Mouse (Mus musculus): ENCODE data around the gene Psmd1. TPM values are rescaled to one million over a fixed set of nuclear protein-coding genes. Genes with fewer than 3 reads are reported as not detected.
"Not testable (repeated sequence)": the region's sequence is repeated elsewhere in the genome, so short reads cannot be mapped to it uniquely, and the experiment has no call there.

The Psmd1 gene
- polyA plus RNA-seq (2012; rRNA removed): 61.2 and 64.4 TPM in 2 replicates

DNA sequence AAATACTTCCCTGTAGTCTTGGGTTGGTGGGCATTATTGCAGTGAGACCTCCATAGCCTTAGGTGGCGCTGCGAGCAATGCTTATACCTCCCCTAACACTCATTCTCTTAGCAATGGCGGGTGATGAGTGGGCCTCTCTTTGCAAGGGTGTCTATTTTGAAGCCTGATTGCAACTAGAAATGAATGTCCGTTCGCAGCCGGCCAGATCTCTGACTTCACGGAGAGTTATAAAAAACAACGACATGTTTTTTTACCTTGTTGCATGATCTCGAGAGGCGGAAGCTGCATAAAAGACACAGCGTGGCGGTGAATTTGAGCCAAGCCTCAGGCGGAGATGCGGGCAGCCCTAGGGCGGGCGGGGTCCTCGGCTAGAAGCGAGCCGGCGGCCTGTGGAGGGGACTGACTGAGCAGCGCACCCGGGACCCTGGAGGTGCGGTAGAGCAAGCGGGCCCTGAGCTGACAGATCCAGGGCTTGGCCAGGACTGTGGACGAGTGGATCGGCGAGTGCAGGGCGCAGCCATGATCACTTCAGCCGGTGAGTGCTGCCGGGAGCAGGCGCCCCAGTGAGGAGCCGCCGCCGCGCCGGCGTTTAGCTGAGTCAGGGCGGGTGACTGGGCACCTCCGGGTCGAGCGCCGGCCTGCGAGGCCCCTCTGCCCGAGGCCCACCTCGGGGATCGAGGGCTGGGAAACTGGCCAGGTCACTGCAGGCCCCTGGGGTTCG is at the start of gene Psmd1:
TSS of gene Psmd1 (plus strand) at position 117 of the 721 bp plus-strand sequence.
- Histone ChIP-seq H3K27me3 (replicated peaks; ENCODE audit: control insufficient read depth, insufficient read depth, low read length) (no peaks in the 10 kb centered on the region), H3K27ac (ENCODE audit: insufficient read depth, low read depth, low read length) (peak within 1 kb of the TSS; percentile 94), H3K4me3 (ENCODE audit: insufficient read depth, low read depth, low read length) (peak within 1 kb of the TSS; percentile 94), H3K36me3 (ENCODE audit: control insufficient read depth, insufficient read depth, low read length) (no peaks in the 10 kb centered on the region), H3K4me1 (ENCODE audit: control insufficient read depth, insufficient read depth, low read length) (peaks cover 6% of the 10 kb centered on the region)
- peak; percentile 94 for DNase-seq
- WGBS: under 1% methylated on average over 47 of the region's 47 CpGs
- peak; percentile 87 for TF ChIP-seq CTCF (conservative IDR thresholded peaks at IDR 0.05; ENCODE audit: insufficient read depth, insufficient read length, low read depth, low read length)
- TF ChIP-seq POLR2A (IDR thresholded peaks at IDR 0.05; ENCODE audit: low read depth, low read length): peak; percentile 33

DNA sequence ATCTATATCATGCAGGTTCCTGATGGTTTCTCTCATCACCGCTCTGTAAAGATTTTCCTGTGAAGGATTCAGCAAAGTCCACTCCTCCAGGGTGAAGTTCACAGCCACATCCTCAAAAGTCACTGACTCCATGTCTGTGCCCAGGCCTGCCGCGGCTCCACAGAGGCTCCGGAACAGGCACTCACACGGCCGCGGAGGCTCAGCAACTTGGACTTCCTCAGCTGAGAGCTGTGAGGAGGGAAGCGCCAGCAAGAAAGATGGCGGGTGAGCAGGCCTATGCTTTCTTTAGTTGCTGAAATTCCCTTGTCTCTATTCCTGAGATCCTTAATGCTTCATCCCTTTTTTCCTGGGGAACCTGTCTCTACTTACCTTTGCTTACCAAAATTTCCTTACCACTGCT is 48.4 kb upstream of the Psmd1 start:
- H3K27me3 ChIP-seq (replicated peaks; ENCODE audit: control insufficient read depth, insufficient read depth, low read length); H3K27ac ChIP-seq (ENCODE audit: insufficient read depth, low read depth, low read length); H3K36me3 ChIP-seq (ENCODE audit: control insufficient read depth, insufficient read depth, low read length); DNase-seq; H3K4me3 ChIP-seq (ENCODE audit: insufficient read depth, low read depth, low read length); H3K4me1 ChIP-seq (ENCODE audit: control insufficient read depth, insufficient read depth, low read length): not testable (repeated sequence)
- 97% methylated on average over 9 of the region's 9 CpGs for WGBS

DNA sequence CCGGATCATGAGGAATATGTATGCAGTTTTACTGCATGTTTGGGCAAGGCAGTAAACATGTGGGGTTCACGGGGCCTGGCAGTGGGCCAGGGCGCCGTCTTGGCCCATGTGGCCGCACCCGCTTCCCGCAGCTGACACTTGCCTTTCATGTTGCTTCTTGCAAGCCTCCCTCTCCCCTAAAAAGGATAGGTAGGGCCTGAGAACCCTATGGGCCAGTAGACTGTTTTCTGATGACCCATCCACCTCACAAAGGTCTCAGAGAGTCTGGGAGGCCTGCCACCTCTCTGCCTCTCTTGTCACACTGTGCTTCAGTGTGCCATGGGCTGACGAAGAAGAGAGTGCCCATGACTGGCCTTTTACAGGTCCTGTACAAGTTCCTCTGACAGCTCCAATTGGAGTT is 47.7 kb upstream of the Psmd1 start, which contains the start of gene Spata3:
TSS of gene Spata3 (plus strand) at position 301 of the 400 bp plus-strand sequence.
- Histone ChIP-seq H3K4me1 (ENCODE audit: control insufficient read depth, insufficient read depth, low read length) (no peaks in the 10 kb centered on the region), H3K4me3 (ENCODE audit: insufficient read depth, low read depth, low read length) (no peak within 1 kb of the TSS), H3K36me3 (ENCODE audit: control insufficient read depth, insufficient read depth, low read length) (no peaks in the 10 kb centered on the region), H3K27ac (ENCODE audit: insufficient read depth, low read depth, low read length) (no peak within 1 kb of the TSS), H3K27me3 (replicated peaks; ENCODE audit: control insufficient read depth, insufficient read depth, low read length) (peaks cover 2% of the 10 kb centered on the region; the same call in 1 of the 2 replicates)
- WGBS: 91% methylated on average over 8 of the region's 8 CpGs
- no peak for TF ChIP-seq CTCF (conservative IDR thresholded peaks at IDR 0.05; ENCODE audit: insufficient read depth, insufficient read length, low read depth, low read length)
- no peak for TF ChIP-seq POLR2A (IDR thresholded peaks at IDR 0.05; ENCODE audit: low read depth, low read length)
- DNase-seq: no peak

DNA sequence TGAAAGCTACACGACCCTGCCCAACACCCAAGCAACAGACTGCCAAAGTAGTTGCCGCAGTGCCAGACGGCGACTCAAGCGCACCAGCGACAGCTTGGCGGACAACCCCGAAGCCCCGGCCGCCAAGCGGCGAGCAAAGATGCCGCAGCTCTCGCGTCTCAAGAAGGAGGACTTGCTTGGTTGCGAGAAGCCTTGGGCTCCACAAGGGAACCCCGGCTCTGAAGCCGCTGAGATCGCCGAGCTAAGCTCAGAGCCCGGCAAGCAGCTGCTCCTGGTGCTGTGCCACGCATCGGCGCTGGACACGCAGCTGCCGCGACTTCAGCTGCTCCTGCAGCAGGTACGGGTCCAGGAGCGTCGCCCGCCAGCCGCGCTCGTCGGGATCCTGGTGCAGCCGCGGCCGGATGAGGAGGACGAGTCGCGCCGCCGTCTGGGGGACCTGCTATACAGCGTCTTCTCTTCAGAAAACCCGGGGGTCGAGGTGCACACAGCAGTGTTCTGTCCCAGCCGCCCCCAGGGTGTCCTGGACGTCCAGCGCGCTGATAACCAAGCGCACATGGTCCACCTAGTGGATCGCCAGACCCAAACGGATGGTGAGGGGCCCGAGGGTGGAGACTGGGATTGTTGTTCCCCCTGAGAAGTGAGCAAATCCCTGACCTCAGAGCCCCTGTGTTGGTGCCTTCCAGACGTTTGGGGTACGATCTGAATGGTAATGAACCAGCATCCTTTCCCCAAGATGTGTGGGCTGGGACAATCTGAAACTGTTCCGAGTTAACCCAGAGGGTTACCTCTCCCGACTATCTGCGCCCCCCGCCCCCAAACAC is 45.7 kb upstream of the Psmd1 start:
- H3K27me3 ChIP-seq (replicated peaks; ENCODE audit: control insufficient read depth, insufficient read depth, low read length): peaks cover 2% of the 10 kb centered on the region; the same call in 1 of the 2 replicates
- peak; percentile 26 for DNase-seq
- no peak for TF ChIP-seq POLR2A (IDR thresholded peaks at IDR 0.05; ENCODE audit: low read depth, low read length)
- 0 out of 2 replicates have a peak, but pooled peaks have one; percentile 26 for TF ChIP-seq CTCF (conservative IDR thresholded peaks at IDR 0.05; ENCODE audit: insufficient read depth, insufficient read length, low read depth, low read length)
- H3K4me3 ChIP-seq (ENCODE audit: insufficient read depth, low read depth, low read length): peak overlapping the region; percentile 35; the same call in 1 of the 2 replicates
- no peaks in the 10 kb centered on the region for H3K4me1 ChIP-seq (ENCODE audit: control insufficient read depth, insufficient read depth, low read length)
- H3K36me3 ChIP-seq (ENCODE audit: control insufficient read depth, insufficient read depth, low read length): no peaks in the 10 kb centered on the region
- WGBS: 3% methylated on average over 60 of the region's 60 CpGs
- no peak overlapping the region for H3K27ac ChIP-seq (ENCODE audit: insufficient read depth, low read depth, low read length)

DNA sequence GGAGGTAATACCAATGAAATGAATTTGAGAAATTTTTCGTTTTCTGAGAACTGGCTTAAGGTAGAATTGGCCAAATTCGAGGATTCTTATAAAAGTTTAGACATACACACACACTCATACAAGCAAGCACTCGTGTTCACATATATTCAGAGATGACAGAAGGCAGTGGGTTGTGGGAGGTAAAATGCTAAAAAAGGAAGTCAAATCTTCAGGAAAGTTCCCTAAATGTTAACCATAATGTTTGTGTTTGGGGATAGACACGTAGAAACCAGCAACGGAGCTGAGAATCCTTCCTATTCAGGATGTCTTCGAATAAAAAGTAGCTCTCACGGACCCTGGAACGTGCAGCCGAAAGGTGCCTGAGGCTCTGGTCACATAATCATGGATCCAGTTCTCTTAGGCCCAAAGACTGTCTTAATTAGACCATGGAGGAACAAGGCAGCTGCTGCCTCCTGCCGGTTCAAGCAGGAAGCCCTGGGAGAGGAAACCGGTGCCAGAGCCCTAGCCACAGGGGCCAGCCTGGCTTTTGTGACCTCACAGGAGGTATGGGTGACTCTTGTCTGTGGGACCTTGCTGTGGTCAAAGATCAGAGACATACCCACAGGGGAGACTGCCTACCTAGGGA is 42.7 kb upstream of the Psmd1 start:
- Histone ChIP-seq H3K27ac (ENCODE audit: insufficient read depth, low read depth, low read length) (no peak overlapping the region), H3K27me3 (replicated peaks; ENCODE audit: control insufficient read depth, insufficient read depth, low read length) (peaks cover 2% of the 10 kb centered on the region; the same call in 1 of the 2 replicates), H3K36me3 (ENCODE audit: control insufficient read depth, insufficient read depth, low read length) (no peaks in the 10 kb centered on the region), H3K4me1 (ENCODE audit: control insufficient read depth, insufficient read depth, low read length) (no peaks in the 10 kb centered on the region), H3K4me3 (ENCODE audit: insufficient read depth, low read depth, low read length) (no peak overlapping the region)
- no peak for DNase-seq
- TF ChIP-seq POLR2A (IDR thresholded peaks at IDR 0.05; ENCODE audit: low read depth, low read length) (no peak), CTCF (conservative IDR thresholded peaks at IDR 0.05; ENCODE audit: insufficient read depth, insufficient read length, low read depth, low read length) (0 out of 2 replicates have a peak, but pooled peaks have one; percentile 10)
- 77% methylated on average over 11 of the region's 11 CpGs for WGBS

- no peaks in the 10 kb centered on the region for H3K4me1 ChIP-seq (ENCODE audit: control insufficient read depth, insufficient read depth, low read length)
- no peaks in the 10 kb centered on the region for H3K27me3 ChIP-seq (replicated peaks; ENCODE audit: control insufficient read depth, insufficient read depth, low read length)
- WGBS: 35% methylated on average over 11 of the region's 11 CpGs
- no peak overlapping the region for H3K4me3 ChIP-seq (ENCODE audit: insufficient read depth, low read depth, low read length)
- no peaks in the 10 kb centered on the region for H3K36me3 ChIP-seq (ENCODE audit: control insufficient read depth, insufficient read depth, low read length)
- no peak overlapping the region for H3K27ac ChIP-seq (ENCODE audit: insufficient read depth, low read depth, low read length)
- no peak for DNase-seq
- TF ChIP-seq CTCF (conservative IDR thresholded peaks at IDR 0.05; ENCODE audit: insufficient read depth, insufficient read length, low read depth, low read length): no peak
Observed at GRCm38 (mm10) chr1:86032273-86032987, 31.8 kb upstream of the Psmd1 start.
